Mouse (Mus musculus) heart, postnatal 4 days (tissue): ENCODE results near the gene Fut8. TPM values are rescaled to one million over a fixed set of nuclear protein-coding genes. Genes with fewer than 3 reads are reported as not detected.
"Not testable (repeated sequence)": the region's sequence is repeated elsewhere in the genome, so short reads cannot be mapped to it uniquely, and the experiment has no call there.

Experiments used
- DNase-seq: peaks from one replicate; pipeline ENCODE4 v3.0.0; 2021
- total RNA-seq, 2 experiments: library from RNA; stranded (reverse); gene quantifications; 2 replicates each; pipeline ENCODE4 v1.2.3; 2021

The Fut8 gene
- total RNA-seq, 2 experiments from 2014 or later: 21.9 to 22.3 TPM

GRCm38 (mm10) chr12:77501466-77502240 lies 263.7 kb downstream of the Fut8 start:
- DNase-seq: no peak

GRCm38 (mm10) chr12:77502243-77502642 lies 264.3 kb downstream of the Fut8 start:
- DNase-seq: no peak

- DNase-seq: no peak
These were observed 267.5 kb downstream of the Fut8 start for GRCm38 (mm10) chr12:77505431-77505830.

GRCm38 (mm10) chr12:77507770-77508169 lies 269.8 kb downstream of the Fut8 start:
- no peak for DNase-seq

GRCm38 (mm10) chr12:77510758-77511157 lies 272.8 kb downstream of the Fut8 start:
- no peak for DNase-seq

GRCm38 (mm10) chr12:77511206-77511605 lies 273.3 kb downstream of the Fut8 start:
- DNase-seq: no peak

- DNase-seq: no peak
These were observed 273.7 kb downstream of the Fut8 start for GRCm38 (mm10) chr12:77511631-77512030.

GRCm38 (mm10) chr12:77516805-77517204 lies 278.9 kb downstream of the Fut8 start:
- no peak for DNase-seq

GRCm38 (mm10) chr12:77517691-77518090 lies 279.8 kb downstream of the Fut8 start:
- no peak for DNase-seq

- DNase-seq: no peak
These were observed 281.7 kb downstream of the Fut8 start for GRCm38 (mm10) chr12:77519534-77520102.

- not testable (repeated sequence) for DNase-seq
These were observed 286.1 kb downstream of the Fut8 start for GRCm38 (mm10) chr12:77524014-77524413.
